Mouse (Mus musculus): Measurements from ENCODE around the gene Suds3.

GRCm38 (mm10) chr5:117087718-117088117 is 28.2 kb downstream of the Suds3 start:
- TF ChIP-seq ZC3H11A (IDR thresholded peaks at IDR 0.05; ENCODE audit: borderline replicate concordance, low read depth, low read length) (no peak), CHD2 (IDR thresholded peaks at IDR 0.05; ENCODE audit: low read depth, low read length) (no peak)
